Mouse (Mus musculus) liver, embryonic 13.5 days (tissue): ENCODE results near the gene Tsnax. TPM values are rescaled to one million over a fixed set of nuclear protein-coding genes. Genes with fewer than 3 reads are reported as not detected.
A peak's percentile ranks its signal among the peaks of the same experiment; 100 is the strongest.

ENCODE experiments used
- ATAC-seq: fragments of 200-750 bp; cut with Nextera tagmentation; 2 replicates; pipeline ENCODE4 v1.8.0; 2017; ENCODE audit warnings: low read depth, mild to moderate bottlenecking, moderate number of reproducible peaks, moderate library complexity
- DNase-seq: peaks from one replicate; pipeline ENCODE4 v3.0.0; 2022
- H3K27ac ChIP-seq: fragments of 300-500 bp; sonication (generic); 2 replicates; pipeline ENCODE4 v1.5.1; 2015; ENCODE audit warnings: moderate library complexity, mild to moderate bottlenecking, inconsistent platforms
- H3K27me3 ChIP-seq: fragments of 300-500 bp; sonication (generic); 2 replicates; pipeline ENCODE4 v1.6.1; 2015; ENCODE audit warnings: mild to moderate bottlenecking, inconsistent platforms
- H3K36me3 ChIP-seq: fragments of 300-500 bp; sonication (generic); 2 replicates; pipeline ENCODE4 v1.6.1; 2015; ENCODE audit warnings: mild to moderate bottlenecking, inconsistent platforms
- H3K4me1 ChIP-seq: fragments of 300-500 bp; sonication (generic); replicated peaks from 2 replicates; pipeline ENCODE4 v1.6.1; 2015; ENCODE audit warnings: inconsistent platforms
- H3K4me2 ChIP-seq: fragments of 300-500 bp; sonication (generic); 2 replicates; pipeline ENCODE4 v1.6.1; 2015; ENCODE audit warnings: inconsistent platforms, mild to moderate bottlenecking, moderate library complexity
- H3K4me3 ChIP-seq: fragments of 300-500 bp; sonication (generic); replicated peaks from 2 replicates; pipeline ENCODE4 v1.5.1; 2015; ENCODE audit warnings: mild to moderate bottlenecking, inconsistent platforms
- H3K9ac ChIP-seq: fragments of 300-500 bp; sonication (generic); 2 replicates; pipeline ENCODE4 v1.6.1; 2015; ENCODE audit warnings: mild to moderate bottlenecking, inconsistent platforms
- H3K9me3 ChIP-seq: fragments of 300-500 bp; sonication (generic); replicated peaks from 2 replicates; pipeline ENCODE4 v1.6.1; 2016; ENCODE audit warnings: inconsistent platforms
- WGBS: fragments of 180-500 bp; shearing (Covaris S2); methylation state at CpG from one replicate; pipeline ENCODE4 v1.1.7; 2015; ENCODE audit not compliant: insufficient replicate concordance; 5-methylcytosine and 5-hydroxymethylcytosine counted together
- polyA plus RNA-seq: library from polyadenylated mRNA; unstranded; fragments of >200 nt; fragmentation: Nextera tagmentation; extraction: Ambion mirVana; gene quantifications from 2 replicates; pipeline ENCODE4 v1.2.1, GENCODE M21; 2015

The Tsnax gene
- polyA plus RNA-seq, 1 experiment from 2014 or later = 53.0 TPM

- ATAC-seq = no peak
- H3K27me3 ChIP-seq = no peaks in the 10 kb centered on the region
- H3K4me2 ChIP-seq = no peak overlapping the region
- no peak for DNase-seq
- no peak overlapping the region for H3K27ac ChIP-seq
- H3K4me1 ChIP-seq = no peaks in the 10 kb centered on the region
- no peak overlapping the region for H3K9ac ChIP-seq
- WGBS = 26% methylated on average over 9 of the region's 9 CpGs
- H3K36me3 ChIP-seq = peaks cover 17% of the 10 kb centered on the region
- no peaks in the 10 kb centered on the region for H3K9me3 ChIP-seq
- H3K4me3 ChIP-seq = no peak overlapping the region
These were observed 31.1 kb downstream of the Tsnax start for GRCm38 (mm10) chr8:125043935-125044334.

- Histone ChIP-seq H3K36me3 (no peaks in the 10 kb centered on the region), H3K4me3 (no peak overlapping the region), H3K4me1 (no peaks in the 10 kb centered on the region), H3K27me3 (no peaks in the 10 kb centered on the region), H3K9me3 (no peaks in the 10 kb centered on the region), H3K9ac (no peak overlapping the region), H3K4me2 (no peak overlapping the region), H3K27ac (no peak overlapping the region)
- ATAC-seq (no peak), DNase-seq (no peak)
- WGBS = 80% methylated on average over 1 of the region's 1 CpGs
These were observed 33.0 kb downstream of the Tsnax start for GRCm38 (mm10) chr8:125045760-125046159.

- no peak overlapping the region for H3K4me2 ChIP-seq
- WGBS = 62% methylated on average over 5 of the region's 5 CpGs
- no peak overlapping the region for H3K4me3 ChIP-seq
- DNase-seq (no peak), ATAC-seq (no peak)
- no peak overlapping the region for H3K27ac ChIP-seq
- H3K4me1 ChIP-seq = no peaks in the 10 kb centered on the region
- no peak overlapping the region for H3K9ac ChIP-seq
- no peaks in the 10 kb centered on the region for H3K9me3 ChIP-seq
- peaks cover 21% of the 10 kb centered on the region for H3K27me3 ChIP-seq
- no peaks in the 10 kb centered on the region for H3K36me3 ChIP-seq
These were observed 36.4 kb downstream of the Tsnax start for GRCm38 (mm10) chr8:125049051-125049750.

- Histone ChIP-seq H3K9ac (no peak overlapping the region), H3K27ac (no peak overlapping the region), H3K4me1 (no peaks in the 10 kb centered on the region), H3K4me3 (no peak overlapping the region), H3K4me2 (no peak overlapping the region), H3K9me3 (no peaks in the 10 kb centered on the region), H3K36me3 (no peaks in the 10 kb centered on the region), H3K27me3 (peaks cover 27% of the 10 kb centered on the region)
- ATAC-seq (no peak), DNase-seq (no peak)
- WGBS = 50% methylated on average over 6 of the region's 6 CpGs
These were observed 37.0 kb downstream of the Tsnax start for GRCm38 (mm10) chr8:125049826-125050225.

- Histone ChIP-seq H3K36me3 (no peaks in the 10 kb centered on the region), H3K27me3 (peaks cover 38% of the 10 kb centered on the region), H3K4me3 (no peak overlapping the region), H3K27ac (no peak overlapping the region), H3K4me2 (no peak overlapping the region), H3K9ac (no peak overlapping the region), H3K9me3 (no peaks in the 10 kb centered on the region), H3K4me1 (no peaks in the 10 kb centered on the region)
- ATAC-seq (no peak), DNase-seq (peak; percentile 26)
- WGBS = 31% methylated on average over 2 of the region's 2 CpGs
These were observed 39.2 kb downstream of the Tsnax start for GRCm38 (mm10) chr8:125052026-125052425.

GRCm38 (mm10) chr8:125053505-125054435 lies 41.0 kb downstream of the Tsnax start, which contains the start of gene Disc1:
Gene Disc1, plus strand, starts transcription at chr8:125054195.
- peak within 1 kb of the TSS; percentile 53 for H3K4me3 ChIP-seq
- H3K4me2 ChIP-seq = peak within 1 kb of the TSS; percentile 68
- H3K27me3 ChIP-seq = peaks cover 41% of the 10 kb centered on the region
- 0 out of 2 replicates have a peak within 1 kb of the TSS, but pooled peaks have one; percentile 3 for H3K27ac ChIP-seq
- 2% methylated on average over 55 of the region's 65 CpGs for WGBS
- no peaks in the 10 kb centered on the region for H3K4me1 ChIP-seq
- DNase-seq (no peak), ATAC-seq (no peak)
- no peaks in the 10 kb centered on the region for H3K9me3 ChIP-seq
- peak within 1 kb of the TSS; percentile 56 for H3K9ac ChIP-seq
- no peaks in the 10 kb centered on the region for H3K36me3 ChIP-seq

GRCm38 (mm10) chr8:125054436-125054810 lies 41.6 kb downstream of the Tsnax start:
- under 1% methylated on average over 38 of the region's 38 CpGs for WGBS
- ATAC-seq (no peak), DNase-seq (no peak)
- no peaks in the 10 kb centered on the region for H3K9me3 ChIP-seq
- peak overlapping the region; percentile 68 for H3K4me2 ChIP-seq
- peak overlapping the region; percentile 56 for H3K9ac ChIP-seq
- H3K27me3 ChIP-seq = peaks cover 41% of the 10 kb centered on the region
- H3K27ac ChIP-seq = 0 out of 2 replicates have a peak overlapping the region, but pooled peaks have one; percentile 3
- H3K4me1 ChIP-seq = no peaks in the 10 kb centered on the region
- H3K36me3 ChIP-seq = no peaks in the 10 kb centered on the region
- H3K4me3 ChIP-seq = peak overlapping the region; percentile 53

GRCm38 (mm10) chr8:125060904-125061303 lies 48.1 kb downstream of the Tsnax start:
- 69% methylated on average over 8 of the region's 8 CpGs for WGBS
- H3K27ac ChIP-seq = no peak overlapping the region
- no peaks in the 10 kb centered on the region for H3K9me3 ChIP-seq
- no peak overlapping the region for H3K4me3 ChIP-seq
- no peak overlapping the region for H3K9ac ChIP-seq
- no peaks in the 10 kb centered on the region for H3K4me1 ChIP-seq
- no peaks in the 10 kb centered on the region for H3K36me3 ChIP-seq
- no peak overlapping the region for H3K4me2 ChIP-seq
- no peak for ATAC-seq
- DNase-seq = no peak
- H3K27me3 ChIP-seq = peaks cover 3% of the 10 kb centered on the region; the same call in 1 of the 2 replicates

- ATAC-seq (no peak), DNase-seq (no peak)
- 58% methylated on average over 6 of the region's 6 CpGs for WGBS
- Histone ChIP-seq H3K4me2 (no peak overlapping the region), H3K27me3 (no peaks in the 10 kb centered on the region), H3K9me3 (no peaks in the 10 kb centered on the region), H3K4me3 (no peak overlapping the region), H3K36me3 (no peaks in the 10 kb centered on the region), H3K27ac (no peak overlapping the region), H3K9ac (no peak overlapping the region), H3K4me1 (0 out of 2 replicates have a peak, but pooled peaks cover 2% of the 10 kb centered on the region)
These were observed 52.8 kb downstream of the Tsnax start for GRCm38 (mm10) chr8:125065596-125065995.

GRCm38 (mm10) chr8:125066913-125067595 lies 54.3 kb downstream of the Tsnax start:
- Histone ChIP-seq H3K4me2 (peak overlapping the region; percentile 37), H3K4me1 (0 out of 2 replicates have a peak, but pooled peaks cover 2% of the 10 kb centered on the region)
- 14% methylated on average over 12 of the region's 12 CpGs for WGBS

GRCm38 (mm10) chr8:125067596-125067960 lies 54.8 kb downstream of the Tsnax start:
- ATAC-seq (peak; percentile 50; the same call in 1 of the 2 replicates), DNase-seq (no peak)
- 26% methylated on average over 9 of the region's 9 CpGs for whole genome bisulfite sequencing
- Histone ChIP-seq H3K4me1 (0 out of 2 replicates have a peak, but pooled peaks cover 2% of the 10 kb centered on the region), H3K4me3 (no peak overlapping the region), H3K9me3 (no peaks in the 10 kb centered on the region), H3K36me3 (no peaks in the 10 kb centered on the region), H3K27ac (0 out of 2 replicates have a peak overlapping the region, but pooled peaks have one; percentile 3), H3K9ac (no peak overlapping the region), H3K4me2 (peak overlapping the region; percentile 28; the same call in 1 of the 2 replicates), H3K27me3 (no peaks in the 10 kb centered on the region)

More at GRCm38 (mm10) chr8:125066913-125067595, 54.3 kb downstream of the Tsnax start:
- DNase-seq (peak; percentile 16), ATAC-seq (peak; percentile 54)
- Histone ChIP-seq H3K4me3 (0 out of 2 replicates have a peak overlapping the region, but pooled peaks have one; percentile 4), H3K9me3 (no peaks in the 10 kb centered on the region), H3K27ac (0 out of 2 replicates have a peak overlapping the region, but pooled peaks have one; percentile 21), H3K9ac (no peak overlapping the region), H3K36me3 (no peaks in the 10 kb centered on the region), H3K27me3 (no peaks in the 10 kb centered on the region)
